Mouse (Mus musculus) E14TG2a.4 (cell line): ENCODE measurements around the gene Dctn2.

Source experiments
- CTCF ChIP-seq: conservative IDR thresholded peaks from 2 replicates; pipeline ENCODE4 v1.5.1; 2014; ENCODE audit warnings: low read length
- NANOG ChIP-seq: IDR thresholded peaks from 2 replicates; pipeline ENCODE4 v1.6.1; 2014; ENCODE audit warnings: borderline replicate concordance, low read length, mixed read lengths
- POU5F1 ChIP-seq: IDR thresholded peaks from 2 replicates; pipeline ENCODE4 v1.6.1; 2014; ENCODE audit warnings: low read length, borderline replicate concordance

DNA sequence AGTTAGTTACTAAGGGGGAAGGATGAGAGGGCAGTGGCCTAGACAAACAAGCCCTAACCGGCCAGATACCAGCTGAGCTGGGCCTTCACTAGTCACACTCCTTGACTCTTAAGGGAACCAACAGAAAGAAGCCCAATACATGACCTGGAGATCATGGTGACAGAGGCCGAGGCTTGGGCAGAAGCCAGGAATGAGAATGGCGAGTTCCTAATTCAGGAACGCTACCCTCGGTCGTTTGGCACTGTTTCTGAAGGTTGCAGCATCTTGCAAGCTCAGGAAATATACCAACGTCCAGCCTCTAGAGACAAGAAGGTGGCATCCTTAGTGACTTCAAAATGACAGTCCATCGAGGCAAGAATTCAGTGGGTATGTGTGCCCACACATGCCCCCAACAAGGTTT is 1.8 kb upstream of the Dctn2 start:
- TF ChIP-seq CTCF: no peak
- TF ChIP-seq POU5F1: no peak
- no peak for TF ChIP-seq NANOG
